Mouse (Mus musculus): ENCODE data around the gene Lefty2. TPM values are rescaled to one million over a fixed set of nuclear protein-coding genes. Genes with fewer than 3 reads are reported as not detected.

Lefty2 gene
- total RNA-seq, 1 experiment: 68.3 TPM

- Histone ChIP-seq H3K9ac (ENCODE audit: insufficient read depth, low read depth, low read length, poor library complexity, severe bottlenecking) (no peak overlapping the region), H3K4me1 (ENCODE audit: control insufficient read depth in 2 of 2, insufficient read depth in 2 of 2, low read length in 2 of 2, poor library complexity in 1 of 2) (peaks cover 3 to 20% of the 10 kb centered on the region in 2 experiments), H3K27ac (ENCODE audit: insufficient read depth, low read depth, low read length, poor library complexity, severe bottlenecking) (no peak overlapping the region), H3K9me3 (ENCODE audit: control insufficient read depth, insufficient read depth, low read depth, low read length) (no peaks in the 10 kb centered on the region), H3K36me3 (ENCODE audit: control insufficient read depth, insufficient read depth, low read length, poor library complexity, severe bottlenecking) (no peaks in the 10 kb centered on the region; the same call in 1 of the 2 replicates), H3K4me3 (ENCODE audit: insufficient read depth in 1 of 2, low read depth in 1 of 2, low read length in 2 of 2, poor library complexity in 1 of 2, severe bottlenecking in 1 of 2) (no peak overlapping the region)
- TF ChIP-seq HCFC1 (IDR thresholded peaks at IDR 0.05; ENCODE audit: borderline replicate concordance, insufficient read depth, low read length) (no peak), CHD2 (IDR thresholded peaks at IDR 0.05; ENCODE audit: low read depth, low read length) (no peak), ZC3H11A (IDR thresholded peaks at IDR 0.05; ENCODE audit: borderline replicate concordance, low read depth, low read length) (no peak), MAFK (IDR thresholded peaks at IDR 0.05; ENCODE audit: insufficient read depth, low read depth, low read length) (no peak), ZNF384 (IDR thresholded peaks at IDR 0.05; ENCODE audit: low read depth, low read length) (no peak)
- DNase-seq (ENCODE audit: low read depth, low spot score): no peak
- in situ Hi-C loops (cut with MboI; ENCODE audit: low sequenced_read_pairs in 2 of 2, unreplicated experiment in 2 of 2): no loop called here
Measured at GRCm38 (mm10) chr1:180917053-180917452, 24.1 kb downstream of the Lefty2 start.

GRCm38 (mm10) chr1:180919686-180920085 is 26.8 kb downstream of the Lefty2 start:
- H3K4me1 ChIP-seq (ENCODE audit: control insufficient read depth in 2 of 2, insufficient read depth in 2 of 2, low read length in 2 of 2, poor library complexity in 1 of 2): peaks cover 3 to 32% of the 10 kb centered on the region in 2 experiments; a peak in 3 of 4 replicates
- TF ChIP-seq ZNF384 (IDR thresholded peaks at IDR 0.05; ENCODE audit: low read depth, low read length): 0 out of 2 replicates have a peak, but pooled peaks have one; percentile 12
- peak; percentile 33; the same call in 1 of the 2 replicates for TF ChIP-seq ZC3H11A (IDR thresholded peaks at IDR 0.05; ENCODE audit: borderline replicate concordance, low read depth, low read length)
- TF ChIP-seq HCFC1 (IDR thresholded peaks at IDR 0.05; ENCODE audit: borderline replicate concordance, insufficient read depth, low read length): no peak
- DNase-seq (ENCODE audit: low read depth, low spot score): peak; percentile 83
- H3K9ac ChIP-seq (ENCODE audit: insufficient read depth, low read depth, low read length, poor library complexity, severe bottlenecking): no peak overlapping the region
- no peaks in the 10 kb centered on the region for H3K36me3 ChIP-seq (ENCODE audit: control insufficient read depth, insufficient read depth, low read length, poor library complexity, severe bottlenecking)
- no peaks in the 10 kb centered on the region for H3K9me3 ChIP-seq (ENCODE audit: control insufficient read depth, insufficient read depth, low read depth, low read length)
- H3K27ac ChIP-seq (ENCODE audit: insufficient read depth, low read depth, low read length, poor library complexity, severe bottlenecking): no peak overlapping the region
- in situ Hi-C loops (cut with MboI; ENCODE audit: low sequenced_read_pairs in 2 of 2, unreplicated experiment in 2 of 2): no loop called here
- no peak overlapping the region for H3K4me3 ChIP-seq (ENCODE audit: insufficient read depth in 1 of 2, low read depth in 1 of 2, low read length in 2 of 2, poor library complexity in 1 of 2, severe bottlenecking in 1 of 2)

- Histone ChIP-seq H3K9ac (ENCODE audit: insufficient read depth, low read depth, low read length, poor library complexity, severe bottlenecking) (peak overlapping the region; percentile 23; the same call in 1 of the 2 replicates), H3K9me3 (ENCODE audit: control insufficient read depth, insufficient read depth, low read depth, low read length) (no peaks in the 10 kb centered on the region)
Measured at GRCm38 (mm10) chr1:180922273-180923048, 29.6 kb downstream of the Lefty2 start.

GRCm38 (mm10) chr1:180924737-180925136 is 31.8 kb downstream of the Lefty2 start:
- H3K4me3 ChIP-seq (ENCODE audit: insufficient read depth in 1 of 2, low read depth in 1 of 2, low read length in 2 of 2, poor library complexity in 1 of 2, severe bottlenecking in 1 of 2): no peak overlapping the region
- in situ Hi-C loops (cut with MboI; ENCODE audit: low sequenced_read_pairs in 2 of 2, unreplicated experiment in 2 of 2): no loop called here

More at GRCm38 (mm10) chr1:180922273-180923048, 29.6 kb downstream of the Lefty2 start:
- Histone ChIP-seq H3K4me1 (ENCODE audit: control insufficient read depth in 2 of 2, insufficient read depth in 2 of 2, low read length in 2 of 2, poor library complexity in 1 of 2) (peaks cover 6 to 40% of the 10 kb centered on the region in 2 experiments), H3K4me3 (ENCODE audit: insufficient read depth in 1 of 2, low read depth in 1 of 2, low read length in 2 of 2, poor library complexity in 1 of 2, severe bottlenecking in 1 of 2) (no peak overlapping the region), H3K27ac (ENCODE audit: insufficient read depth, low read depth, low read length, poor library complexity, severe bottlenecking) (peak overlapping the region; percentile 48; the same call in 1 of the 2 replicates), H3K36me3 (ENCODE audit: control insufficient read depth, insufficient read depth, low read length, poor library complexity, severe bottlenecking) (no peaks in the 10 kb centered on the region)
- DNase-seq (ENCODE audit: low read depth, low spot score): no peak
- no peak for TF ChIP-seq ZNF384 (IDR thresholded peaks at IDR 0.05; ENCODE audit: low read depth, low read length)
- no peak for TF ChIP-seq HCFC1 (IDR thresholded peaks at IDR 0.05; ENCODE audit: borderline replicate concordance, insufficient read depth, low read length)
- no peak for TF ChIP-seq CHD2 (IDR thresholded peaks at IDR 0.05; ENCODE audit: low read depth, low read length)
- TF ChIP-seq ZC3H11A (IDR thresholded peaks at IDR 0.05; ENCODE audit: borderline replicate concordance, low read depth, low read length): no peak
- no peak for TF ChIP-seq MAFK (IDR thresholded peaks at IDR 0.05; ENCODE audit: insufficient read depth, low read depth, low read length)
- in situ Hi-C loops (cut with MboI; ENCODE audit: low sequenced_read_pairs in 2 of 2, unreplicated experiment in 2 of 2): no loop called here

More at GRCm38 (mm10) chr1:180924737-180925136, 31.8 kb downstream of the Lefty2 start:
- TF ChIP-seq HCFC1 (IDR thresholded peaks at IDR 0.05; ENCODE audit: borderline replicate concordance, insufficient read depth, low read length): no peak
- peak; percentile 69; the same call in 1 of the 2 replicates for TF ChIP-seq CHD2 (IDR thresholded peaks at IDR 0.05; ENCODE audit: low read depth, low read length)
- Histone ChIP-seq H3K9me3 (ENCODE audit: control insufficient read depth, insufficient read depth, low read depth, low read length) (no peaks in the 10 kb centered on the region), H3K27ac (ENCODE audit: insufficient read depth, low read depth, low read length, poor library complexity, severe bottlenecking) (peak overlapping the region; percentile 98), H3K9ac (ENCODE audit: insufficient read depth, low read depth, low read length, poor library complexity, severe bottlenecking) (peak overlapping the region; percentile 55; the same call in 1 of the 2 replicates), H3K4me1 (ENCODE audit: control insufficient read depth in 2 of 2, insufficient read depth in 2 of 2, low read length in 2 of 2, poor library complexity in 1 of 2) (peaks cover 6 to 36% of the 10 kb centered on the region in 2 experiments), H3K36me3 (ENCODE audit: control insufficient read depth, insufficient read depth, low read length, poor library complexity, severe bottlenecking) (no peaks in the 10 kb centered on the region)
- DNase-seq (ENCODE audit: low read depth, low spot score): peak; percentile 89

All from ES-E14 (cell line).